Mouse (Mus musculus) spleen, adult 2 months (tissue): ENCODE measurements at regions not wholly inside any gene's neighbourhood (a gene's known extent, or its start where the extent isn't known, plus 50 kb on each side); places are given as distances from the start of the nearest gene placed in this dataset.

Experiments used
- CTCF ChIP-seq: fragments of 200-500 bp; IDR thresholded peaks from 2 replicates; pipeline ENCODE4 v1.5.1; 2011; ENCODE audit warnings: mild to moderate bottlenecking, inconsistent platforms; ENCODE audit not compliant: insufficient read depth, insufficient read length, insufficient replicate concordance; ENCODE audit errors: extremely low read depth
- POLR2A ChIP-seq: fragments of 200-500 bp; IDR thresholded peaks from 2 replicates; pipeline ENCODE4 v1.6.1; 2011; ENCODE audit warnings: low read depth, low read length, inconsistent platforms

- TF ChIP-seq POLR2A: no peak
- TF ChIP-seq CTCF: no peak
Measured at GRCm38 (mm10) chr14:48351652-48352051, 94.3 kb upstream of the Tmem260 start.
